Mouse (Mus musculus) liver, adult 2 months (tissue): ENCODE results near the gene Anapc11. TPM values are rescaled to one million over a fixed set of nuclear protein-coding genes. Genes with fewer than 3 reads are reported as not detected.
A peak's percentile ranks its signal among the peaks of the same experiment; 100 is the strongest.

Experiments used
- DNase-seq: peaks from one replicate; pipeline ENCODE4 v3.0.0-alpha.2; 2011; ENCODE audit warnings: low read depth, low spot score; ENCODE audit errors: extremely low read depth
- H3K27ac ChIP-seq: fragments of 200-500 bp; replicated peaks from 2 replicates; pipeline ENCODE4 v1.5.1; 2012; ENCODE audit warnings: low read depth, mild to moderate bottlenecking, control low read depth, inconsistent platforms, low read length; ENCODE audit not compliant: insufficient read depth
- H3K27me3 ChIP-seq: fragments of 200-500 bp; 2 replicates; pipeline ENCODE4 v1.6.1; 2012; ENCODE audit warnings: mild to moderate bottlenecking, moderate library complexity, low read length, inconsistent platforms; ENCODE audit not compliant: control insufficient read depth, insufficient read depth
- H3K36me3 ChIP-seq: fragments of 200-500 bp; 2 replicates; pipeline ENCODE4 v1.6.1; 2012; ENCODE audit warnings: low read length, inconsistent platforms; ENCODE audit not compliant: control insufficient read depth, insufficient read depth
- H3K4me1 ChIP-seq: fragments of 200-500 bp; 2 replicates; pipeline ENCODE4 v1.6.1; 2011; ENCODE audit warnings: low read length; ENCODE audit not compliant: control insufficient read depth, insufficient read depth
- H3K4me3 ChIP-seq: fragments of 200-500 bp; 2 replicates; pipeline ENCODE4 v1.5.1; 2011; ENCODE audit warnings: low read depth, mild to moderate bottlenecking, control low read depth, low read length, moderate library complexity; ENCODE audit not compliant: insufficient read depth
- H3K79me2 ChIP-seq: fragments of 200-500 bp; 2 replicates; pipeline ENCODE4 v1.6.1; 2012; ENCODE audit warnings: inconsistent platforms, mild to moderate bottlenecking, low read length, moderate library complexity; ENCODE audit not compliant: control insufficient read depth, insufficient read depth
- H3K9ac ChIP-seq: fragments of 200-500 bp; 2 replicates; pipeline ENCODE4 v1.6.1; 2012; ENCODE audit warnings: low read depth, mild to moderate bottlenecking, control low read depth, inconsistent platforms, low read length
- CTCF ChIP-seq: fragments of 200-500 bp; IDR thresholded peaks from 2 replicates; pipeline ENCODE4 v1.5.1; 2011; ENCODE audit warnings: low read depth, low read length, control low read depth
- POLR2A ChIP-seq: fragments of 200-500 bp; IDR thresholded peaks from 2 replicates; pipeline ENCODE4 v1.6.1; 2011; ENCODE audit warnings: low read length, control low read depth; ENCODE audit not compliant: insufficient read depth; ENCODE audit errors: extremely low read depth
- WGBS: fragments of 180-500 bp; shearing (Covaris S2); methylation state at CpG from one replicate; pipeline ENCODE4 v1.1.7; 2018; 5-methylcytosine and 5-hydroxymethylcytosine counted together
- polyA plus RNA-seq: library from polyadenylated mRNA; depleted of rRNA; stranded (reverse); fragments of >200 nt; gene quantifications from 2 replicates; pipeline ENCODE4 v1.2.3, GENCODE M21; 2012
- total RNA-seq: library from RNA; depleted of rRNA; stranded (reverse); fragments of >200 nt; gene quantifications from 2 replicates; pipeline ENCODE4 v1.2.3, GENCODE M21; 2014

The Anapc11 gene
- total and polyA plus RNA-seq, 2 experiments: 8.9 to 57.0 TPM

DNA sequence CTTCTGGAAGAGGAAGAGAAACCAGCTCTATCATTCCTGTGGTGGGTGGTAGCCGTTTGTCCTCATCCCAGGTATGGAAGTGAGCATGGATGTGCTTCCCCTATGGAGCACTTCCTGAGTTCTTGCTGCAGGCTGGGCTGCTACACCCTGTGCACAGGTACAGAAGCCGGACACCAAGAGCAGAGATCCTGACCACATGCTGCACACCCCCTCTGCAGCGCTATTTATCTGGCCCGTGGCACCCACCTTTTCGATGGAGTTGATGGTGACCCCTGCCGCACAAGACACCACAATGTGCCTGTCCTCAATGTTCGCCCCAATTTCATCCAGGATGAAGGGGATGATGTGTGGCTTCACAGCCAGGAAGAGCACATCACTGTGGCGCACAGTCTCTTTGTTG is 43.6 kb downstream of the Anapc11 start:
- 89% methylated on average over 8 of the region's 8 CpGs for WGBS

GRCm38 (mm10) chr11:120642939-120643600 is 44.8 kb downstream of the Anapc11 start:
- no peaks in the 10 kb centered on the region for H3K27me3 ChIP-seq
- peaks cover 5% of the 10 kb centered on the region; the same call in 1 of the 2 replicates for H3K4me1 ChIP-seq
- peak overlapping the region; percentile 39 for H3K9ac ChIP-seq
- no peak for DNase-seq
- no peaks in the 10 kb centered on the region for H3K36me3 ChIP-seq
- WGBS: 1% methylated on average over 18 of the region's 18 CpGs
- no peak overlapping the region for H3K27ac ChIP-seq
- peak overlapping the region; percentile 32 for H3K4me3 ChIP-seq
- TF ChIP-seq CTCF: no peak
- TF ChIP-seq POLR2A: no peak
- no peaks in the 10 kb centered on the region for H3K79me2 ChIP-seq

More for the DNA sequence above, 43.6 kb downstream of the Anapc11 start:
- Histone ChIP-seq H3K36me3 (no peaks in the 10 kb centered on the region), H3K27ac (no peak overlapping the region), H3K4me1 (peaks cover 5% of the 10 kb centered on the region; the same call in 1 of the 2 replicates), H3K27me3 (no peaks in the 10 kb centered on the region), H3K9ac (no peak overlapping the region), H3K79me2 (no peaks in the 10 kb centered on the region), H3K4me3 (no peak overlapping the region)
- no peak for TF ChIP-seq CTCF
- no peak for TF ChIP-seq POLR2A
- no peak for DNase-seq

DNA sequence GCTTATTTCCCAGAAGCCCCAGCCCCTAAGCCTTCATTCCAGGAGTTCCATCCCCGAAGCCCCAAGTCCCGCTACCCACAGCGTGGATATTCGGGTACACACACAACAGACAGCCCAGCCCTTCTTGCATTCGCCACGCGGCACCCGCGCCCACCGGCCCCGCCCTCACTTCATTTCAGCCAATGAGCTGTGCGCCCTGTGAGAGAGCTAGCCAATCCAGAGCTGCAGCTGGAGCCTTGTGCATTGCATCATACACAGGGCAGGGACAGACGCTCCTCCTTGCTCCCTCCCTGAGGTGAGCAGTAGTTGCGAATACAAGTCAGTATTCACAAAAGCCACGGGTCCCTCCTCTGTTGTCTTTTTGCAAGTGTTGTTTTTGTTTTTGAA is 45.4 kb downstream of the Anapc11 start, which contains the start of gene Pycr1:
Gene Pycr1, minus strand, starts transcription at position 169 of the 387 bp plus-strand sequence.
- under 1% methylated on average over 15 of the region's 15 CpGs for WGBS
- Histone ChIP-seq H3K4me1 (peaks cover 5% of the 10 kb centered on the region; the same call in 1 of the 2 replicates), H3K4me3 (peak within 1 kb of the TSS; percentile 32), H3K36me3 (no peaks in the 10 kb centered on the region), H3K9ac (peak within 1 kb of the TSS; percentile 39), H3K27ac (no peak within 1 kb of the TSS), H3K27me3 (no peaks in the 10 kb centered on the region), H3K79me2 (no peaks in the 10 kb centered on the region)
- TF ChIP-seq POLR2A (no peak), CTCF (no peak)
- DNase-seq: peak; percentile 82

GRCm38 (mm10) chr11:120647047-120647830 is 49.0 kb downstream of the Anapc11 start:
- no peaks in the 10 kb centered on the region for H3K79me2 ChIP-seq
- H3K27me3 ChIP-seq: no peaks in the 10 kb centered on the region
- H3K4me3 ChIP-seq: no peak overlapping the region
- DNase-seq: no peak
- no peak overlapping the region for H3K9ac ChIP-seq
- H3K27ac ChIP-seq: no peak overlapping the region
- H3K4me1 ChIP-seq: peaks cover 5% of the 10 kb centered on the region; the same call in 1 of the 2 replicates
- no peaks in the 10 kb centered on the region for H3K36me3 ChIP-seq
- WGBS: 91% methylated on average over 35 of the region's 35 CpGs
- TF ChIP-seq CTCF (no peak), POLR2A (no peak)

GRCm38 (mm10) chr11:120648001-120648476 is 49.8 kb downstream of the Anapc11 start, which contains the start of gene Myadml2:
Myadml2 (minus strand) TSS chr11:120648158.
- no peak within 1 kb of the TSS for H3K27ac ChIP-seq
- WGBS: 12% methylated on average over 13 of the region's 13 CpGs
- no peaks in the 10 kb centered on the region for H3K27me3 ChIP-seq
- H3K4me3 ChIP-seq: no peak within 1 kb of the TSS
- no peak for TF ChIP-seq CTCF
- peaks cover under 1% of the 10 kb centered on the region; the same call in 1 of the 2 replicates for H3K4me1 ChIP-seq
- DNase-seq: no peak
- H3K36me3 ChIP-seq: no peaks in the 10 kb centered on the region
- H3K9ac ChIP-seq: no peak within 1 kb of the TSS
- H3K79me2 ChIP-seq: no peaks in the 10 kb centered on the region
